Mouse (Mus musculus): Measurements from ENCODE around the gene Bank1.
A peak's percentile ranks its signal among the peaks of the same experiment; 100 is the strongest.

The Bank1 gene

DNA sequence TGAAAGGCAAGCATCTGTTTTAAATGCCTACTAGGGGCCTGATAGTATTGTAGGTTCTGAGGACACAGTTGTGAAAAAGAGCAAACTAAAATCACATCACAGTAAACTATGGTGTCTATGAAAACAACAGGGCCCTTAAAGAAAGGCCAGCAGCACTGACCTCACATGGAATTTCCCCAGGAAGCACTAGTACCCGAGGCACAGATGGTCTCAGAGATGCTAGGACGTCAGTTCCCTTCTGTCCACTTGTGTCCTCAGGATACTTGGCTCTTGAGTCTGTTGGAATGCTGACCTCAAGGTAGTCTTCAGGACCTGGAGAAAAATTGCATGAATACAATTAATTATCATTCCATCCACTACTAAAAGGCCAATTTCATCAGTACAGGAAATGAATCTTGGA, 71.2 kb downstream of the Bank1 start:
- no peak for DNase-seq (ENCODE audit: low read depth, low spot score)

DNA sequence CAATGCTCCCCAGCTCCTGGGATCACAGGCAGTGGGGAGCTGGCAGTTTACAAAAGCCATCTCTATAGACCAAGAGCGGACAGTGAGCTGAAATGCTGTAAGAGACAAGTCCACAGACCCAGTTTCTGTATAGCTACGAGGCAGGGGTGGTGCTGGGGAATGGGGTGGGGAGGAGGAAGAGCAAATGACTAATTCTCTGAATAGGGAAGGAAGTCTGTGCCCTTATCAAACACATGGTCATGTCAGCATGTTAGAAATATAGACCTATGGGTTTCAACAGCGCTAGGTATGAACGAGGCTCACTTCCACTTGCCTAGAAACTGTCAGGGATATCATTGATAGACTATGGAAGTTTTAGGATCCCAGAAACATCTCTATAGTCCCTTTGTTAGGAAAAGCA, 73.0 kb downstream of the Bank1 start:
- DNase-seq (ENCODE audit: low read depth, low spot score): peak; percentile 8

DNA sequence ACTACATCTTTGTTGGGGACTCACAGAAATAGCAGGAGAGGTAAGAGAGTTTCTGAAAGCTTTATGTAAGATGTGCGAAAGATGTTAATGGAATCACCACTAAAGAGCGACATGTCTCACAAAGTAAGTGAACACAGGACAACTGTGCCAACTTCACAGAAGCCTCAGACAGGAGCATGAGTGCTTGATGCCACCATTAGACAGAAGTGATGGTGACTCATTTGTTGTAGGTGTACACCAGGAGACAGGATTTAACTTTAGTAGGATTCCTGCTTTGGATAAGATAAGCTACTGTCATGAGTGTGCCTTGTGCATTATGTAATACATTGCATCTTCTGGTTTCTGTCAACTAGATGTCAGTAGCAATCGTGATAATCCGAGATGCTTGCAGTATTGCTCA, 74.3 kb downstream of the Bank1 start:
- no peak for DNase-seq (ENCODE audit: low read depth, low spot score)

DNA sequence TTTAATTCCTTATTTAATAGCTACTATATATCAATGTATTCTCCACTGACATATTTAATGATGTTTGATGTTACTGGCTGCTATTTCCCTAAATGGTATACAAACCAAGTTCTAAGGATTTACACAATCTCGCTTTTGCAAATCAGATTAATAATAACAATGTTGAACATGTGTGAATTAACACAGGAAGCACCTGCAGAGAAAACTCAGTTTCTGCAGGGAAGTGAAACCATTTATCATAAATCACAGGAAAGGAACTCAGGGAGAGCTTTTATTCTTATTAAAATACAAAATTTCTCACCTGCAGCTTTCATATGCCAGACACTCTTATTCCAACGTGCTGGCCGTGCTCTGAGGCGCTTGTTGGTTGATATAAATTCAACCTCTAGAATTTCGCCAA, 78.5 kb downstream of the Bank1 start:
- peak; percentile 6 for DNase-seq (ENCODE audit: low read depth, low spot score)

DNA sequence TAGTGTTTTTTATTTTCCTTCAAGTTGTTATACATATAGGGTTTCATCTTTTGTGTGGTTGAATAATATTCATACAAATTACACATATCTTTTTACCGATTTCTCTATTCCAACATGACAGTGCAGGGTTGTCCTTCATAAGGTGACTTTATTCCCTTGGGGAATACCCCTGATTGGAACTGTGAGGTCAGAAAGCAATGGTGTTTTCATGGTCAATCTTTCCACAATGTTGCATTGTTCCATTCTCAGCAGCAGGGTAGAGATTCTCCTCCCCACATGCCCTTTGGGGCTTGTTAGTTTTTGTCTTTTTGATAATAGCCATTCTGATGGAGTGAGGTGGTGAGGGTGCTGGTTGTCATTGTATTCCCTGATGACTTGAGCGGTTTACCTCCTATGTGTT, 80.9 kb downstream of the Bank1 start:
- DNase-seq (ENCODE audit: low read depth, low spot score): no peak

DNA sequence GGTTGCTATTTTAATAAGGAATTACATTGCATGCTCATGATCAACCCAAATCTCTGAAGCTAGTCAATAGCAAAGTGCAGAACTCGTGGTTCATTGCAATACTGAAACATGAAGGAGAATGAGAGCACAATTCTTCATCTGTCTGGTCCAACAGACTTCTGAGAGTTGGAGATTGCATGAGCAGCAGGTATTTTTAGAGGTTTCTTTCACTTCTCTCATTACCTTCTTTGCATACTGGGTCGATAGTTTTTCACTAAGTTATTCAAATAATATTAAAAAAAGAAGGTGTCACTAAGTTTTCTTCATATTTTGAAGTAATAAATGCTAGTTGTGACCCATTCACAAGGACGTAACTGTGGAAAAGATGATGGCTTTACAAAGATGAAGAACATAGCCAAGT, 87.1 kb downstream of the Bank1 start:
- no peak for DNase-seq (ENCODE audit: low read depth, low spot score)

DNA sequence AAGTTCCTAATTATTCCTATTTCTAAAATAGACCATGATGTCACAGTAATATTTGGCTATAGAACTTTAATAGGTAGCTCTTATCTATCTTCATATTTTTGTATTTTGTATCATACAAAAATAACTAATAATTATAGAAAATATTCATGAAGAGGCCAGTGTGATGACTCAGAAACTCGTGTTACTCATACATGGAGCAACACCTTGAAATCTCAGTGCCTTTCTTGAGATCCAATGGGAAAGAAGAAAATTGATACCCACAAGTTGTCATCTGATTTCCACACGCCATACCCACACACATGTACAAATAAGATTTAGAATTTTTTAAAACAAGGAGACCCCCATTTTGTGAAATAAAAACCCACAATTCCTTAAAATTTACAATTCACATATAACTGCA, 92.4 kb downstream of the Bank1 start:
- no peak for DNase-seq (ENCODE audit: low read depth, low spot score)

DNA sequence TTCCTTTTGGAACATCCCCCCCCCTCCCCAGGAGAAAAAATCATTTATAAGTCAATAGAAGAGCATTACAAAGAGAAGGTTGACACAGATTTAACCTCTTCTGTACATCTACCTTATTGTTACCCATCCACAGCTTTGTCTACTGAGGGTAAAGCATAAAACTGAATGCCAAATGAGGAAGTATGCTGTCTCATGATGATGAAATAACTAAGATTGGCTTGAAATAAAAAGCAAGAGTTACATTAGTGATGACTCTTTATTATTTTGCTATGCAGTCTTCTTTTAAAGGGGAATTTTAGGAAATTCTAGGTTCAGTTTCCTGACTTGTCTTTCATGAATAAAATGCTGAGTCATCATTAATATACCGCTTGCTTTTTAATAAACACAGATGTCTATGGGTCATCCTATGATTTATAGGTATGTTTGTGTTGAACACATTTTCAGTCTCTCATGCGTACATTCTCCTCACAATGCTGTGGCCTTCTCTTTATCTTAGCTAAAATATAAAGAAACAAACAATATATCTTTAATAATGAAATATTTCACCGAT, 95.2 kb downstream of the Bank1 start:
- DNase-seq (ENCODE audit: low read depth, low spot score): no peak

DNA sequence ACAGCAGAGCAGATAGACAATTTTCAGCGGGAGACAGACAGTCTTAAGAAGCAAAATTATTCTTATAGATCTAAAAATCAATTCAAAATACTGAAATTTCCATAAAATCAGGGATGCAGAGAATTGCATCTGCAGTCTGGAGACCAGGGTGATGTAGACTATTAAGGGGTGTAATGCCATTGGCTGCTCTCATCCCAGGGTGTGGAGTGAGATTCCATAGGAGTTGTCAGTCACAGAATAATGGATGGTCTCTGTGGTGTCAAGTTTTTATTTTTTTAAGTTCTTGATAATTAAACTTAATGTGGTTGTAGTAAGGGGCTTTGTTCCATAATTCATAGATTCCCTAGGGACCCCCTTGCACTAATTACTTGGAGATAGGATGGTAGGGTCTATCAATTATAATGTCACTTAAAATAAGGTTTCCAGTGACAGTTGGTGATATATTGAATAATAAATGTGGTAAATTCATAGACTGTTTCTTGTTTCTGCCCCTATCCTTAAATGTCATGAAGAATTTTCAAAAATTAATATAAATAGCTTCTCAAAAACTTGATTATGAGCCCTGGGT, 136.1 kb downstream of the Bank1 start:
- DNase-seq (ENCODE audit: low read depth, low spot score): no peak

DNA sequence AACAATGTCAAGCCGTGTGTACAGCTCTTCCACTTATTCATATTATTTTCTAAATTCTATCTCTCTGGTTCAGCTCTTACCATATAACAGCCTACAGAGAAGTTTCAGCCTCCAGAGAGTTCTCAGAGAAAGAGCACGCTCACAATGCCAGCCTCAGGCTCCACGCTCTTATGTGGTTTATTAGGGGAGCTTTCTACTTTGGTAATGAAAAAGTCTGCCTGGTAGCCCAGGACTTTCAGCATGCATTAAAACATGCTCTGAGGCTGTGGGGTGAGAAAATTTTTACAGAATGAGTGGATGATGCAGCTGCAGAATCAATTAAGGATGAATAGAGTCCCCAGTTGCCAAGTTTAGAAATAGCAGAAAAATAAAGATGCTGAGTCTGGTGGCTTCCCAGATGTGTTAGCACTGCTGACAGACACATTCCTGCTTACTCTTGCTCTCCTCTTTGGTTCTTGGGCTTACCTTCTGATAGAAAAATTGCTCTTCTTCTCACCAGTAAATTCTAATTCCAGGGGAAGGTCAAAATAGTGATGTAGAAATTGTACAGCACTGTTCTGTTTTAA, 139.2 kb downstream of the Bank1 start:
- no peak for DNase-seq (ENCODE audit: low read depth, low spot score)

DNA sequence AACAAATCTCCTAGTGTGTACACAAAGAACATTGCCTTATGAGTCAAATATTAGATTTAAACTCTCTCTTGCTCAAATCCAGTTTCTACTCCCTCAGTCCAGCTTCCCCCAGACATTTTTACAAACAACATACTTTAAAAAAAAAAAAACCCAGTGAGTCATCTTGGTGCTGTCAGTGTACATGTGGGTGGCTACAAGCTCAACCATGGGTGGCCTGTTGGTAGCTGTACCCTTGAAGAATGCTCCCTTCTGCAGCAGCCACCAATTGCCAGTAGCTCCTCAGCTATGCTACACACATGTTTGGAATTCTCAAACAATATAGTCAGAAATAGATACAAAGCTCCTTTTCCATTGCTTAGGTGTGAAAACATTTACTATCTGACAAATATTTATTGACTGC, 154.2 kb downstream of the Bank1 start:
- DNase-seq (ENCODE audit: low read depth, low spot score): no peak

DNA sequence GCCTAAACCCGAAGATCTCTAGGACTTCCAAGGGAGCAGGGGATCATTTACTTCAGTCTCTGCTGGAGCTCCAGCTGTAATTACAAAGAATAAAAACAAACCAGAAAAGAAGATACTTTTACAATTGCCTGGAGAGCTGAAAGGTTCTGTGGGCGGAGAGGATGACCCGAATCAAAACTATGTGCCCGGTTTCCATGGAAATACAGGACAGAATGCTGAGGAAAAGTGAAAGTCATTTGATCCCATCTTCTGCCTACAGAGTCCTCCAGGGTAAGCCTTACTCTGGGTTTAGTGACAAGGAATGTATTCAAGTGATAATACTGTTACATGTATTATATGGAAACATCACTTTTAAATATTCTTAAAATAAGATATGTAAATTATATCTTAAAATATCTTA, 157.8 kb downstream of the Bank1 start:
- no peak for DNase-seq (ENCODE audit: low read depth, low spot score)

DNA sequence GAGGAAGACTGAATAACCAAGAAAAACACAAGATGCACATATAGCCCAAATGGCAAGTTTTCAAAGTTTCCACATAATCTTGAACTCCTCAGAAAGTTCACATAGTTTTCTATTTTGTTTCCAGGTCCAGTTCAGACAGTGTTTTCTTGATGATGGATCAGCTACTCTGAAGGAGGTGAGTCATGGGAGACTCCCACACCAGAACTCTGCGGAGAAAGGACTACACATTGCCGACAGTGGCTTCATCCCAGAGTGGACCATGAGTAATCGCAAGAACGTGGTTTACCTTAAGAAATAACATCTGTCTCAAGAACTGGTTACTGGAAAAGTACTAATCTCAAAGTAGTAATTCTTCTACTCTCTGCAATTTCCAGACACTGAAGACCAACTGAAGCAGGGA, 159.2 kb downstream of the Bank1 start:
- DNase-seq (ENCODE audit: low read depth, low spot score): no peak

DNA sequence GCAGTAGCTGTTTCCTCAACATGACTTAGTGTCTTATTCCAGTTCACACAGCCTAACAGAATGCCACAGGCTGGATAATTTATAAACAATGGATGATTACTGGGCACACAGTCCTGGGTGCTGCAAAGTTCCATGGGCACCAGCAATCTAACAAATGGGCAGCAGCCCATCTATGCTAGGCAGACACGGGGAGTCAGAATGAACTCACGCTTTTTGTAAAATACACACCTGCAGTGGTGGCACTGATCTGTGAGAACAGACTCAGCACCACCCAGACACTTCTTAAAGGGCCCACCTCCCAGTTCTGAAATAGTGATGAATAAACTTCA, 159.9 kb downstream of the Bank1 start:
- no peak for DNase-seq (ENCODE audit: low read depth, low spot score)

DNA sequence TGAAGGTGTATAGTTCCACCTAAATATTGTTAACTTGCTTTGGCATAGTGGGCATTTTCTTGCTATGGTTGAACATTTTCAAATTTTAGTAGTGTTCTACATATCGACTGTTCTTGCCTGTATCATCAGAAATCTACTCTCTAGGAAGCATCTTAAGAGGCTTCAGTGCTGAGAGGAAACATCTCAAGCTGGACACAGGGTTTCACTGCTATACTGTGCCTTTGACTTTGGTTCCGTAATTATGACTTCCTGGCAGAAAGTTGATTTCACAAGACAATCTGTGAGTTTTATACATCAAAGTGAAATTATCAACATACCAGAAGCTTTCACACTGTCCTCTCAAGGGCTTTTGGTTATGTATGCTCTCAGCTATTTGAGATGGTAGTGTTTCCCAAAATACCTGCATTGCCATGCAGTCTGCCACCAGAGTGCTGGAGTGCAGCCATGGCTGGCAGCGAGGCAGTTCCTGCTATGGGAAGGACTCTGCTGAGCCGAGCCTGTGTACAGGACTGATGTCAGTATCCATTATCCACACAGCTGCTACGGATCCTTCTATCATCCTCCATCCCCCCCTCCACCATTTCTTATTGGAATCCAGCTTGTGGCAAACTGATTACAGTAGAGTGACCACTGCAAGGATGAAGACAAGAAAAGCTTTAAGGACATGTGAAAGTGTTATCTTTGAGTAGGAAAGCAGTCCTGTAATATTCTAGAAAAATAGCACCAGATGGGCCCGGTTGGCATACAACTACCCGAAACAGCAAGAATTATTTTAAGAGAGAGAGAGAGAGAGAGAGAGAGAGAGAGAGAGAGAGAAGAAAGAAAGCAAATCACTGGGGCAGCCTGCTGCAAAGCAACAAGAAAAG, 160.5 kb downstream of the Bank1 start:
- no peak for DNase-seq (ENCODE audit: low read depth, low spot score)

DNA sequence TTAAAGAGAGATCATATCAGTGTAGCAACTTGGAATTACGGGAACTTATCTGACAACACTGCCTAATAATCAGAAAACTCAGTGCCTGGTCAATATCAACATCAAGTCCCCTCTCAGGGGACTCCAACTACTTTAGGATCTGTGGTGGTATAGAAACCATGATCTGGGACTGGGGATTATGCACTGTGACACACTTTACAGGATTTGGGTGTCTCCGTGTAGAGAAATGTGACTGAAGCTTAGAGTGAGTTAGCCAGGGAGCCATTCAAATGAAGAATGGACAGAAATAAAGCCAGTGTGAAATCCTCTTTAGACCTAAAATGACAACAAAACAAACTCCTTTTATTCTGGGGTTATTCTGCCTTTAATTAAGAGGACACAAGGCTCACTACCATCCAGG, 167.8 kb downstream of the Bank1 start:
- DNase-seq (ENCODE audit: low read depth, low spot score): no peak

DNA sequence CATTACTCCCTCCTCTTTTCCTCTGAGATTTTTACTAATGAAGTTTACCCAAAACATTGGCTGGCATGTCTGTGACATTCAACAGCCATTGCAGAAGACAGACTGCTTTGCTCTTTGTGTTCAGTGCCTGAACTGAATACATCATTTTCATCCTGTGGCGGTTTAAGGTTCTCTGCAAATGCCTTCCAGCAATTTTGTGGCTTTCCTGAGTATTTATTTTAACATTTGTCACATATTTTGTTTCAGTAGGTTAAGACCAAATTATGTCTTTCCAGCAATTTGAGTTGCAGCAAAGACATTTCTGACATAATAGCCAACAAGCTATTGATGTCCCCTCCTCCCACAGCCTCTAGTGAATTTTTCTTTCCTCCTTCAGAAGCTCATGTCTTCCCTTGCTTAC, 170.3 kb downstream of the Bank1 start:
- DNase-seq (ENCODE audit: low read depth, low spot score): no peak

DNA sequence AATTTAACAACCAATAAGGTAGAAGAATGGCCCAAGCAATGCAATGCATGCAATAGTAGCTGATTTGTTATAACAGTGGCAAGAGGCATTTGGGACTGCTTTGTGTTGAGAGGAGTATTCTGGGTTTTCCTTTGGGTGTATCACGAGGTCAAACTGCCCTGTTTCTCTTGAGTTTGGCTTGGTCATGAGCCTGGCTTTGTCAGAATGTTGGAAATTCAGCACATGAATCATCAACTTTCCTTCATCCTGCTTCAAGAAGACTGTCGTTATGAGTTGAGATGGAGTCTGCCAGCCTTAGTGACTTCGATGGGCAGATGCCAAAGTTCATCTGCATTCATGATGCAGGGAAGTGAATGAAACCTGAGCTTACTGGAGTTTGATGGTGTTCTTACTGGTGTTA, 175.0 kb downstream of the Bank1 start:
- DNase-seq (ENCODE audit: low read depth, low spot score): no peak

DNA sequence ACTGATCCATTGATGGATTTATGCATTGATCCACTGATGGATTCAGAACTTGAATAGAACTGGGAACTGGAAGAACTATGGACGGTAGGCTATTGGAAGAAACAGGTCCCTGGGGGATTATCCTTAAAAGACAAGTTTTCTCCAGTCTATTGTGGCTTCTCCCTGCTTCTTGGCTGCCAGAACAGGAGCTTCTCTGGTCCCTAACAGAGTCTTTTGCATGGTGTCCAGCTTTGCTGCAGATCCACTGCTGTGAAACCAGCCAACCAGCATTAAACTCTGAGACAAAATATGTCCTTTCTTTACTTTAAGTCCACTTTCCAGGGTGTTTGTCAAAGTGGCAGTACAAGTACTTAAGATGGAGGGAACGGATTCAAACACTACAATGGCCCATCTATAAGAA, 178.7 kb downstream of the Bank1 start:
- no peak for DNase-seq (ENCODE audit: low read depth, low spot score)

DNA sequence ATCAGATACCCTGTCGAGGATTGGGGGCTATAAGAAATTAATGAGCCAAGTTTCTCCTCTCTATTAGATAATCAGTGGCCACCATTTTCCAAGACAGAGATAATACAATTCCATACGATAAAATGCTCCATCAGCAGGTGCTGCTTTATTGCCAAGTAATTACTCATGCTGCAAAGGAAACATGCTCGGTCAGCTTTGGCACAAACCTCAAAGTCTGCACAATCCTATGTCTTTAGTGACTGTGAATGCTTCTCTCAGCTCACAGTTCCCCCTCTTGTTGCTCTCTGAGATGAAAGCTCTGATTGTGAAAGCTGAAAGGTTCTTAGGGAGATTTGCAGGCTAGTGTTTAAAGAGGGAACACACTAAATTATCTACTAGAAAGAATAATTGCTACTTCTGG, 193.9 kb downstream of the Bank1 start:
- DNase-seq (ENCODE audit: low read depth, low spot score): no peak

DNA sequence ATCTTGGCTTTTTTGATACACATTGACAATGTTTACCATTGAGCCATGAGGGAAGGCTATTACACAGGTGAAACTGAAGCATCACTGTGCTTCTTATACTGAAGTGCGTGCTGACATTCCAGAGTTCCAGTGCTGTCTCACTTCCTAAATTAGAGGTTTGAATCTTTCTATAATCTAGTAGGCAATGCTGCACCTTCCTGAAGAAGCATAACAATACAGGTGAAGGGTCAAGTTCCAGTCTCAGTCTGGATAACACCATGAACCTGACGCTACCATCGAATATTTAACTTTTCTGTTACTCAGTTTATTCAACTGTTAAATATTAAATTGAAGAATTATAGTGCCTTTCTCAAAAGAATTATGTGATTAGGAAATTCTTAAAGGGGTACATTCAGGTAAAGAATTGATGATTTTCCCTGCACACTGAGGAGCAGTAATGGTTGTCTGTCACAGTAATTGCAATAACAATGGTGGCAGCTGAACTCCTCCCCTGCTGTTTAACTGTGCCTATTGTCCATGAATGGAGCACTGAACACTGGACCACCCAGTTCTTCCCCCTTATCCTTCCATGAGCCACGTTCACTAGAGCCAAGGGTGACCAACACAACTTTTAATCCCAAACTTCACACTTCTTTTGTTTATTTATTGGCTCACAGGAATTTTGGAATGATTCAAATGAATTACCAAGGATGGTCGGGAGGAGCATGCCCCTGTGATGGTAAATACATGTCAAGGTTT, 210.2 kb downstream of the Bank1 start:
- no peak for DNase-seq (ENCODE audit: low read depth, low spot score)

DNA sequence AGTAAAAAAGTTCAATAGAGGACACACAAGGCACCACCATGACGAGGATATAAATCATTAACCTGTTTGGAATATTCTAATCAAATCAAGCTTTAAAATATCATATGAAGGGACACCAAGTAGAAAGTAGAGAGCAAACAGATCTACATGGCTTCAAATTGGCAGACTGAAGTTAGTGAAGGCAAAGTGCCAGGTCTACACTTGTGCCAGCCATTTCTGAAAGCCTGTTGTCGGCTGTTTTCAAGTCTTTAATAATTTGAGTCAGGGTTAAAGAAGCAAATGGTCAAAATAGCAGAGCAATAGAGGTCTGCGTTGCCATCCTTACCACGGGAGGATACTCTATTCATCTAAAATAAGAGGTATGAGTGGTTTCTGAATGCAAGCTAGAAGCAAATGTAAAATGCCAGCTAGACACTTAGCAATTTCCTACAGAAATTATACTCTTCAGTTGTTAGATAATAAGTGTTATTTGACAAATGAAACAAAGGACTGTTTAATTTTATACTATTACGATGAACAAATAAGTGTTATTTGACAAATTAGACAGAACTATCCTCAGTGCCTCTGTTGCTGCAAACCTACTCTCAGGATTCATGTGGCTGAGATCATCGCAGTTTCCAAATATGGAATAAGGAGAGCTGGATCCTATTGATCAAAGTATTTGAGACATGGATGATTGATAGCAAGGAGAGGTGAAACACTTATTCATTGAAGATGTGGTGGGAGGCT, 216.3 kb downstream of the Bank1 start:
- DNase-seq (ENCODE audit: low read depth, low spot score): no peak
